Mouse (Mus musculus) ovary, adult 18-20 months (tissue): Measurements from ENCODE around the gene Mdga1.

ENCODE experiments used
- DNase-seq: peaks from one replicate; pipeline ENCODE4 v3.0.0; 2022; ENCODE audit warnings: low spot score, mixed read lengths

Mdga1 gene

GRCm38 (mm10) chr17:29843419-29844162, 126.3 kb downstream of the Mdga1 start:
- no peak for DNase-seq

- peak; percentile 19 for DNase-seq
These were observed 127.9 kb downstream of the Mdga1 start for GRCm38 (mm10) chr17:29841781-29842690.

GRCm38 (mm10) chr17:29838029-29838428, 131.9 kb downstream of the Mdga1 start:
- DNase-seq: no peak

- no peak for DNase-seq
These were observed 132.4 kb downstream of the Mdga1 start for GRCm38 (mm10) chr17:29837441-29837840.

- DNase-seq: no peak
These were observed 135.1 kb downstream of the Mdga1 start for GRCm38 (mm10) chr17:29834768-29835167.

GRCm38 (mm10) chr17:29834333-29834732, 135.6 kb downstream of the Mdga1 start:
- DNase-seq: no peak

- peak; percentile 68 for DNase-seq
These were observed 138.2 kb downstream of the Mdga1 start for GRCm38 (mm10) chr17:29831696-29832095.

- no peak for DNase-seq
These were observed 140.8 kb downstream of the Mdga1 start for GRCm38 (mm10) chr17:29829136-29829535.

GRCm38 (mm10) chr17:29827602-29828001, 142.3 kb downstream of the Mdga1 start:
- no peak for DNase-seq

- DNase-seq: no peak
These were observed 145.3 kb downstream of the Mdga1 start for GRCm38 (mm10) chr17:29824512-29825120.

- peak; percentile 28 for DNase-seq
These were observed 145.7 kb downstream of the Mdga1 start for GRCm38 (mm10) chr17:29824208-29824509.

GRCm38 (mm10) chr17:29823439-29824207, 146.3 kb downstream of the Mdga1 start:
- DNase-seq: no peak

- no peak for DNase-seq
These were observed 150.3 kb downstream of the Mdga1 start for GRCm38 (mm10) chr17:29819608-29820007.

- no peak for DNase-seq
These were observed 150.9 kb downstream of the Mdga1 start for GRCm38 (mm10) chr17:29818989-29819388.

GRCm38 (mm10) chr17:29818264-29818945, 151.5 kb downstream of the Mdga1 start:
- DNase-seq: no peak

GRCm38 (mm10) chr17:29814758-29815157, 155.1 kb downstream of the Mdga1 start:
- DNase-seq: no peak

GRCm38 (mm10) chr17:29813328-29813727, 156.6 kb downstream of the Mdga1 start:
- no peak for DNase-seq

- no peak for DNase-seq
These were observed 166.3 kb downstream of the Mdga1 start for GRCm38 (mm10) chr17:29803545-29803944.

- DNase-seq: no peak
These were observed 168.5 kb downstream of the Mdga1 start for GRCm38 (mm10) chr17:29801358-29801757.

GRCm38 (mm10) chr17:29800096-29800455, 169.8 kb downstream of the Mdga1 start:
- DNase-seq: no peak

- no peak for DNase-seq
These were observed 170.3 kb downstream of the Mdga1 start for GRCm38 (mm10) chr17:29799398-29800095.
